Mouse (Mus musculus): Measurements from ENCODE around the gene Megf6.

DNA sequence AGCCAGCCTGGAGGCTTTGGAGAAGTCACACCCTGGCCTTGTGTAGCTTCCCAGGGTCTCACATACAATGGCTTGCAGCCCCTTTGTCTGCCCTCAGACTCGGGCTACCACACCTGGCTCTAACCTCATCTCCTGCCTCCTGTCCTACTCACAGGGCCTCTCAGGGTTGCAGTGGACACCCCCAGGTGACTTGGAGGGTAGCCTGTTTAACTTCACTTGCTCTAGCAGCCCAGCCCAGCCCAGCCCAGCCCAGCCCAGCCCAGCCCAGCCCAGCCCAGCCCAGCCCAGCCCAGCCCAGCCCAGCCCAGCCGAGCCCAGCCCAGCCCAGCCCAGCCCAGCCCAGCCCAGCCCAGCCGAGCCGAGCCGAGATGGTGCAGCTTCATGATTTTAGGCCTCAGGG lies 43.5 kb downstream of the Megf6 start:
- TF ChIP-seq CTCF (IDR thresholded peaks at IDR 0.05; ENCODE audit: borderline replicate concordance, control insufficient read depth, extremely low read depth, insufficient read depth, low read length, poor library complexity): no peak
- TF ChIP-seq POLR2A (IDR thresholded peaks at IDR 0.05; ENCODE audit: control insufficient read depth, extremely low read depth, insufficient read depth, low read length, poor library complexity): no peak
